In genomic region chr19:8966590-8967372, GRCm38 (mm10) we compare ENCODE assay signal across 8 mouse cellular contexts. TPM values are rescaled to one million over a fixed set of nuclear protein-coding genes. Genes with fewer than 3 reads are reported as not detected.
A peak's percentile ranks its signal among the peaks of the same experiment; 100 is the strongest.
DNase-seq lines count a peak whose midpoint lies in the region; ATAC-seq lines count a peak whose summit lies in the region.

Eef1g (plus strand) TSS chr19:8967041.

- H3K79me2 ChIP-seq in macrophage (ENCODE audit: inconsistent target): peaks cover 72% of the 10 kb centered on the region

- under 1% methylated on average over 52 of the region's 52 CpGs for WGBS in hindbrain, embryonic 16.5 days
- WGBS in macrophage (ENCODE audit: missing documents): under 1% methylated on average over 46 of the region's 52 CpGs

- H3K36me3 ChIP-seq in hindbrain, embryonic 16.5 days (ENCODE audit: control insufficient read depth, insufficient read depth, low read length): peaks cover 44% of the 10 kb centered on the region
- peaks cover 69% of the 10 kb centered on the region for H3K36me3 ChIP-seq in macrophage (ENCODE audit: inconsistent target)

- peak within 1 kb of the TSS; percentile 81 for H3K27ac ChIP-seq in hindbrain, embryonic 16.5 days (ENCODE audit: low read depth, low read length)
- peak within 1 kb of the TSS; percentile 93 for H3K27ac ChIP-seq in macrophage

- ATAC-seq in hindbrain, embryonic 16.5 days: peak; percentile 99

- H3K9me3 ChIP-seq in hindbrain, embryonic 16.5 days (ENCODE audit: control insufficient read depth, low read length): no peaks in the 10 kb centered on the region

- H3K27me3 ChIP-seq in hindbrain, embryonic 16.5 days (replicated peaks; ENCODE audit: control insufficient read depth, insufficient read depth, low read length): no peaks in the 10 kb centered on the region

- DNase-seq in WW6 (ENCODE audit: low read depth, low spot score): peak; percentile 99
- peak; percentile 91 to 97 for DNase-seq in cerebellum, postnatal 4 days (ENCODE audit: low spot score in 2 of 2)
- peak; percentile 98 for DNase-seq in gastrocnemius, adult 18-20 months (ENCODE audit: low spot score)
- DNase-seq in left cerebral cortex, adult 18-20 months (ENCODE audit: low spot score in 2 of 2): peak; percentile 97 to 99
- peak; percentile 100 for DNase-seq in right cerebral cortex, adult 18-20 months
- peak; percentile 95 for DNase-seq in urinary bladder, postnatal 10 days (ENCODE audit: low spot score)

- peak within 1 kb of the TSS; percentile 71 for H3K4me2 ChIP-seq in hindbrain, embryonic 16.5 days (ENCODE audit: low read length)

- peak within 1 kb of the TSS; percentile 72 for H3K4me3 ChIP-seq in hindbrain, embryonic 16.5 days (ENCODE audit: low read length)
- peak within 1 kb of the TSS; percentile 95 for H3K4me3 ChIP-seq in macrophage (ENCODE audit: inconsistent target)

- H3K9ac ChIP-seq in hindbrain, embryonic 16.5 days (ENCODE audit: low read depth, low read length): peak within 1 kb of the TSS; percentile 86

- H3K4me1 ChIP-seq in hindbrain, embryonic 16.5 days (ENCODE audit: control insufficient read depth, insufficient read depth, low read depth, low read length): peaks cover 12% of the 10 kb centered on the region

RNA-seq across cellular contexts. Expression of gene Eef1g, which starts in this region (rescaled TPM):
- total RNA-seq in gastrocnemius, adult 18-20 months (2021): 100 to 1,000 TPM; 452 to 469 TPM
- 284 and 301 TPM in 2 replicates for polyA plus RNA-seq in hindbrain, embryonic 16.5 days (2015; fragmentation: Nextera tagmentation; extraction: Ambion mirVana)
- 100 to 1,000 TPM; 251 to 256 TPM for total RNA-seq in left cerebral cortex, adult 18-20 months (2021)
- total RNA-seq in macrophage (2018; cell fraction: chromatin; rRNA removed): 100 to 1,000 TPM in 21 of 26 experiments, 10 to 100 TPM in 5; 53.9 to 227 (median 126) TPM
- 100 to 1,000 TPM; 190 to 422 (median 272) TPM for total RNA-seq in macrophage (2018; cell fraction: cytosol; rRNA removed)
- 100 to 1,000 TPM in 21 of 26 experiments, 10 to 100 TPM in 5; 78.8 to 331 (median 129) TPM for total RNA-seq in macrophage (2018; cell fraction: nucleus; rRNA removed)
- polyA plus RNA-seq in macrophage (2018): 224 to 506 TPM (median 366 TPM) in 3 replicates

Comparison
In these comparisons a context has a peak if more than half of its experiments do, and no peak if none do; other contexts are left out.
1. Peak in every context shown above with its lines: DNase-seq, ATAC-seq, H3K4me3 ChIP-seq and H3K27ac ChIP-seq.